Mouse (Mus musculus) gastrocnemius, postnatal 36 days (tissue): ENCODE data around the gene Eif3k. TPM values are rescaled to one million over a fixed set of nuclear protein-coding genes. Genes with fewer than 3 reads are reported as not detected.

Source experiments
- total RNA-seq, 2 experiments: library from RNA; stranded (reverse); gene quantifications; 2 replicates each; pipeline ENCODE4 v1.2.3; 2021

Gene Eif3k
- total RNA-seq, 2 experiments from 2014 or later, result 119 to 125 TPM

Other genes starting within 250 kb of the Eif3k start
- 10 to 100 TPM; 33.5 to 34.6 TPM for gene Mrps12, start 240.0 kb downstream of the Eif3k start, total RNA-seq
- 10 to 100 TPM; 14.6 to 16.0 TPM for gene Sars2, start 239.9 kb downstream of the Eif3k start, total RNA-seq
- gene Ccer2, start 225.7 kb downstream of the Eif3k start, total RNA-seq, result not detected
- 10 to 100 TPM; 85.5 to 86.4 TPM for gene Sirt2, start 215.1 kb downstream of the Eif3k start, total RNA-seq
- 10 to 100 TPM; 20.5 to 30.2 TPM for gene Nfkbib, start 214.4 kb downstream of the Eif3k start, total RNA-seq
- gene Rinl, start 192.9 kb downstream of the Eif3k start, total RNA-seq, result 1 to 10 TPM; 1.1 TPM
- gene Hnrnpl, start 173.3 kb downstream of the Eif3k start, total RNA-seq, result 100 to 1,000 TPM; 111 to 131 TPM
- 100 to 1,000 TPM; 214 to 252 TPM for gene Ech1, start 156.6 kb downstream of the Eif3k start, total RNA-seq
- gene Lgals4, start 148.0 kb downstream of the Eif3k start, total RNA-seq, result 1 to 10 TPM; 2.5 to 3.1 TPM
- not detected for gene Lgals7, start 118.0 kb downstream of the Eif3k start, total RNA-seq
- gene Capn12, start 100.4 kb downstream of the Eif3k start, total RNA-seq, result under 1 TPM in 1 of 2 experiments, not detected in 1; 0.15 TPM
- 10 to 100 TPM; 31.6 to 35.1 TPM for gene Actn4, start 19.5 kb downstream of the Eif3k start, total RNA-seq
- gene Map4k1, start 186 bp upstream of the Eif3k start, total RNA-seq, result under 1 TPM; 0.27 to 0.46 TPM
- 1,000 to 10,000 TPM; 1,495 to 1,823 TPM for gene Ryr1, start 143.3 kb upstream of the Eif3k start, total RNA-seq
- under 1 TPM; 0.54 to 0.77 TPM for gene Rasgrp4, start 153.0 kb upstream of the Eif3k start, total RNA-seq
- gene Fam98c, start 174.4 kb upstream of the Eif3k start, total RNA-seq, result 10 to 100 TPM; 10.7 to 11.7 TPM
- under 1 TPM; 0.25 to 0.26 TPM for gene Ggn, start 188.3 kb upstream of the Eif3k start, total RNA-seq
- 1 to 10 TPM in 1 of 2 experiments, under 1 TPM in 1; 0.59 to 1.2 TPM for gene Spred3, start 188.5 kb upstream of the Eif3k start, total RNA-seq
- gene Psmd8, start 198.8 kb upstream of the Eif3k start, total RNA-seq, result 100 to 1,000 TPM; 155 to 172 TPM
- gene Catsperg1, start 232.2 kb upstream of the Eif3k start, total RNA-seq, result under 1 TPM in 1 of 2 experiments, not detected in 1; 0.22 TPM